Mouse (Mus musculus) forebrain, postnatal 0 days (tissue): ENCODE data around the gene Gm2115. TPM values are rescaled to one million over a fixed set of nuclear protein-coding genes. Genes with fewer than 3 reads are reported as not detected.

ENCODE experiments used
- ATAC-seq: fragments of 200-750 bp; cut with Nextera tagmentation; 2 replicates; pipeline ENCODE4 v1.8.0; 2017; ENCODE audit warnings: mild to moderate bottlenecking, moderate library complexity
- DNase-seq: peaks from one replicate; pipeline ENCODE4 v3.0.0-alpha.2; 2015
- H3K27ac ChIP-seq: fragments of 300-500 bp; sonication (generic); 2 replicates; pipeline ENCODE4 v1.5.1; 2014; ENCODE audit warnings: low read depth, mild to moderate bottlenecking, antibody characterized with exemption, low read length, moderate library complexity, mixed read lengths
- H3K27me3 ChIP-seq: fragments of 300-500 bp; sonication (generic); 2 replicates; pipeline ENCODE4 v1.6.1; 2014; ENCODE audit warnings: mild to moderate bottlenecking, low read length, mixed read lengths; ENCODE audit not compliant: insufficient read depth
- H3K36me3 ChIP-seq: fragments of 300-500 bp; sonication (generic); 2 replicates; pipeline ENCODE4 v1.6.1; 2014; ENCODE audit warnings: mild to moderate bottlenecking, moderate library complexity; ENCODE audit not compliant: insufficient read depth
- H3K4me1 ChIP-seq: fragments of 300-500 bp; sonication (generic); 2 replicates; pipeline ENCODE4 v1.6.1; 2014; ENCODE audit warnings: antibody characterized with exemption; ENCODE audit not compliant: insufficient read depth
- H3K4me2 ChIP-seq: fragments of 300-500 bp; sonication (generic); 2 replicates; pipeline ENCODE4 v1.6.1; 2014; ENCODE audit warnings: low read depth, mild to moderate bottlenecking, moderate library complexity
- H3K4me3 ChIP-seq: fragments of 300-500 bp; sonication (generic); 2 replicates; pipeline ENCODE4 v1.5.1; 2014; ENCODE audit warnings: low read depth, low read length, mixed read lengths
- H3K9ac ChIP-seq: fragments of 300-500 bp; sonication (generic); 2 replicates; pipeline ENCODE4 v1.6.1; 2014; ENCODE audit warnings: mild to moderate bottlenecking
- H3K9me3 ChIP-seq: fragments of 300-500 bp; sonication (generic); 2 replicates; pipeline ENCODE4 v1.6.1; 2016; ENCODE audit warnings: low read length
- CTCF ChIP-seq: sonication (generic); IDR thresholded peaks from 2 replicates; pipeline ENCODE4 v1.5.1; 2016; ENCODE audit warnings: antibody characterized with exemption, control low read depth, low read depth
- WGBS: fragments of 180-500 bp; shearing (Covaris S2); extraction: QIAGEN DNeasy Blood & Tissue Kit; methylation state at CpG from one replicate; pipeline ENCODE4 v1.1.7; 2014; 5-methylcytosine and 5-hydroxymethylcytosine counted together
- polyA plus RNA-seq: library from polyadenylated mRNA; unstranded; fragments of >200 nt; fragmentation: Nextera tagmentation; extraction: Ambion mirVana; gene quantifications from 2 replicates; pipeline ENCODE4 v1.2.1, GENCODE M21; 2015
- total RNA-seq: library from RNA; depleted of rRNA; stranded (reverse); fragments of >200 nt; gene quantifications from 2 replicates; pipeline ENCODE4 v1.2.3, GENCODE M21; 2014

The Gm2115 gene
- total and polyA plus RNA-seq, 2 experiments from 2014 or later: 0.50 to 0.71 TPM

DNA sequence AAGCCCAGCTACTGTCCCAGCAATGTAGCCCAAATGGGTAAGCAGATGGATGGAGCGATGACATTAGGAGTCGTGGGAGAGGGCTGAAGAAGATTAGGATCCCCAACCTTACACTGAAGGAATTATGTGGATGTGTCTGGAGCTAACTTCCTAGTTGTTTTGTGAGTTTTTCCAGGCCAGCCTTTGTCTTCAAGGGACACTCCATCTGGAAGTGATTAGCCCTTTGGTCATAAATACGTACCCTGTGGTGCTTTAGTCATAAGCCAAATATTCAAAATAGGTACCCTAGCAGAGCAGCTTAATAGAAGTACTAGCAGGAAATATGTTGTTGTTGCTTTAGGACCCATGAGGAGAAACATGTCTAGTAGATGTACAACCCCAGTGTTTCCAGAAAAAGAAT, 28.6 kb downstream of the Gm2115 start:
- H3K9me3 ChIP-seq: no peaks in the 10 kb centered on the region
- H3K4me3 ChIP-seq: no peak overlapping the region
- no peaks in the 10 kb centered on the region for H3K4me1 ChIP-seq
- H3K36me3 ChIP-seq: no peaks in the 10 kb centered on the region
- H3K27me3 ChIP-seq: no peaks in the 10 kb centered on the region
- no peak overlapping the region for H3K9ac ChIP-seq
- WGBS: 79% methylated on average over 3 of the region's 3 CpGs
- TF ChIP-seq CTCF: no peak
- no peak overlapping the region for H3K27ac ChIP-seq
- DNase-seq (no peak), ATAC-seq (no peak)
- H3K4me2 ChIP-seq: no peak overlapping the region

DNA sequence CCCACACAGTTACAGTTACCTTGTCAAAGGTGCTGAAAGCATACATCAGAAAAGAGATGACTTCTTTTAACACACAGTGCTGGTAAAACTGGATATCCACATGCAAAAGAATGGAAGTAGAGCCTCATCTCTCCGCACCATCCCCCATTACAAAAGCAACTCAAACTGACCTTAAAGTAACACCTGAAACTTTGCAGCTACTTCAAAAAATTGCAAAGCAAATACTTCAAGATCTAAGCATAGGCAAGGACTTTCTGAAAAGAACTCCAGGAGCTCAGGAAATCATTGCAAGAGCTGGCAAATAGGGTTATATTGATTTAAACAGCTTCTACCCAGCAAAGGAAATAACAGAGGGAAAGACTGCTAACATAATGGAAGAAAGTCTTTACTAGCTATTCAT, 31.7 kb downstream of the Gm2115 start:
- no peaks in the 10 kb centered on the region for H3K9me3 ChIP-seq
- no peak overlapping the region for H3K4me2 ChIP-seq
- DNase-seq (no peak), ATAC-seq (no peak)
- no peak overlapping the region for H3K27ac ChIP-seq
- WGBS: 94% methylated on average over 1 of the region's 1 CpGs
- no peak for TF ChIP-seq CTCF
- no peak overlapping the region for H3K4me3 ChIP-seq
- no peaks in the 10 kb centered on the region for H3K36me3 ChIP-seq
- H3K27me3 ChIP-seq: no peaks in the 10 kb centered on the region
- H3K4me1 ChIP-seq: no peaks in the 10 kb centered on the region
- H3K9ac ChIP-seq: no peak overlapping the region

DNA sequence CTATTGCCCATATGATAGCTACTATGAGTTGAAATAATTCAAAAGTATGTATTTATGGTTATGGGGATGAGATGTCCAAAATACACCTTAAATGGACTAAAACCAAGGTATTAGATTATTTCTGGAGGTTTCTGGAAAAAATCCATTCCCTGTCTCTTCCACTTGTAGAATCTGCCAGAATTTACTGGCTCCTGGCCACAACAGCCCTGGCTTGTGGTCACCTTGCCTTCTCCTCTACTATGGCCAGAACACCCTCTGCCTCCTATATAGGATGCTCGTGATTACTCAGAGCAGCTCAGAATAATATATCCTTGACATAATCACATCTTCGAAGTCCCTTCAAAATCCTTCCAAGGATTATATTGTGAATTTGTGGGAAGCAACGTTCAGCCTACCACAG, 35.5 kb downstream of the Gm2115 start:
- no peak overlapping the region for H3K9ac ChIP-seq
- TF ChIP-seq CTCF: no peak
- WGBS: 88% methylated on average over 3 of the region's 3 CpGs
- H3K27ac ChIP-seq: no peak overlapping the region
- H3K4me2 ChIP-seq: no peak overlapping the region
- H3K9me3 ChIP-seq: no peaks in the 10 kb centered on the region
- H3K4me3 ChIP-seq: no peak overlapping the region
- ATAC-seq (no peak), DNase-seq (no peak)
- no peaks in the 10 kb centered on the region for H3K36me3 ChIP-seq
- H3K27me3 ChIP-seq: no peaks in the 10 kb centered on the region
- H3K4me1 ChIP-seq: no peaks in the 10 kb centered on the region

DNA sequence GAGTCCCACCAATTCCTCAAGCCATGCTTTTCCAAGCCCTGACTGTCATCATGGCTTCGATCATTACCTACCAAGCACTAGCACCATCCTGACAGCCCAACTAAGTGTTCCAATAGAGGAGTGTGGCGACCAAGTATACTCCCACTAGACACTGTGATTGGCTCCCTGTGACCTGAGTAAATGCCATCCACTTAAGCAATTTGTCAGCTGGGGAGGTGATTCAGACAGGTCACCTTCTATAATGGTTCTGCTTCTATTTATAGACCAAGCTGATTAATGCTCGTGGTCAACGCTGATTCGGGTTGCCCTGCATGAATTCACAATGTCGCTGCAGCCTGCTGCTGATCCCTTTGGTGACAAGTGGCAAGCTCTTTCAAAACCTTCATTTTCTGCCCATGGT, 37.4 kb downstream of the Gm2115 start:
- H3K4me1 ChIP-seq: no peaks in the 10 kb centered on the region
- H3K27me3 ChIP-seq: no peaks in the 10 kb centered on the region
- WGBS: 68% methylated on average over 6 of the region's 6 CpGs
- H3K9me3 ChIP-seq: no peaks in the 10 kb centered on the region
- no peak overlapping the region for H3K9ac ChIP-seq
- no peak for DNase-seq
- no peak for TF ChIP-seq CTCF
- ATAC-seq: peak; percentile 61
- H3K4me2 ChIP-seq: no peak overlapping the region
- no peak overlapping the region for H3K27ac ChIP-seq
- no peaks in the 10 kb centered on the region for H3K36me3 ChIP-seq
- no peak overlapping the region for H3K4me3 ChIP-seq

DNA sequence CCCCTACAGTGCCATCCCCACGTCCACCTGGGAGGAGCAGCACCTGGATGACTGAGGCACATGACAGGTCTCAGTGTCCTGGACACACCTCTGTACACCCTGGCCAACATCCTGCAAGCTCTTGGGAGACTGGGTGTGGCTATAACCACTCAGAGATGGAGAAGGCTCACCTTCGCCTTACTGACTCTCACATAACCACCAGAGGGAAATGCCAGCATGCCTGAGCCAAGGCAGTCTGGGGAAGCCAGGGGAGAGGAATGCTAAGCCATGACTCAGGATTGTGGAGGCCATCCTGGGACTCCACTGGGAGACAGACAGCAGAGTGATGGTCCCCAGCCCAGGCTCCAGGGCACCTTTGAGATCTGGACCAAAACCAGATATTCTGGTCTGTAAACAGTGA, 48.3 kb downstream of the Gm2115 start:
- Histone ChIP-seq H3K9ac (no peak overlapping the region), H3K27ac (no peak overlapping the region), H3K4me3 (no peak overlapping the region), H3K27me3 (no peaks in the 10 kb centered on the region), H3K9me3 (no peaks in the 10 kb centered on the region), H3K4me2 (no peak overlapping the region), H3K36me3 (no peaks in the 10 kb centered on the region), H3K4me1 (no peaks in the 10 kb centered on the region)
- ATAC-seq (no peak), DNase-seq (no peak)
- 77% methylated on average over 2 of the region's 2 CpGs for WGBS
- TF ChIP-seq CTCF: no peak

DNA sequence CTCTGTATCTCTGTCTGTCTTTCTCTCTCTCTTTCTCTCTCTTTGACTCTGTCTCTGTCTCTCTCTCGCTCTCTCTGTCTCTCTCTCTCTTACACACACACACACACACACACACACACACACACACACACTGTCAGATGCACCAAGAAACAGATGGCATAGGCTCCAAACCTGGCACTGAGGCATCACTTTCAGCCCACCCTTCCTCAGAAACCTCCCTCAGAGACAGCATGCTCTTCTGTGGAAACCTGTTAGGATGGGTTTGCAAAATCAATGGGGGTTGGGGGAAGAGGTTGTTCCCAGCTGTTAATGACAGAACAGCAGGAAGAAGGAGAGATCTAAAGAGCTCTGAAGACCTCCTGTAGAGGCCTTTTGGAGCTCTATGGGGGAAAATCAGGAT, 50.1 kb downstream of the Gm2115 start:
- Histone ChIP-seq H3K27ac (no peak overlapping the region), H3K9ac (no peak overlapping the region), H3K4me2 (no peak overlapping the region), H3K36me3 (no peaks in the 10 kb centered on the region), H3K9me3 (no peaks in the 10 kb centered on the region), H3K4me3 (no peak overlapping the region), H3K4me1 (no peaks in the 10 kb centered on the region), H3K27me3 (no peaks in the 10 kb centered on the region)
- 54% methylated on average over 1 of the region's 1 CpGs for WGBS
- no peak for TF ChIP-seq CTCF
- ATAC-seq: peak; percentile 32; the same call in 1 of the 2 replicates
- DNase-seq: peak; percentile 14

DNA sequence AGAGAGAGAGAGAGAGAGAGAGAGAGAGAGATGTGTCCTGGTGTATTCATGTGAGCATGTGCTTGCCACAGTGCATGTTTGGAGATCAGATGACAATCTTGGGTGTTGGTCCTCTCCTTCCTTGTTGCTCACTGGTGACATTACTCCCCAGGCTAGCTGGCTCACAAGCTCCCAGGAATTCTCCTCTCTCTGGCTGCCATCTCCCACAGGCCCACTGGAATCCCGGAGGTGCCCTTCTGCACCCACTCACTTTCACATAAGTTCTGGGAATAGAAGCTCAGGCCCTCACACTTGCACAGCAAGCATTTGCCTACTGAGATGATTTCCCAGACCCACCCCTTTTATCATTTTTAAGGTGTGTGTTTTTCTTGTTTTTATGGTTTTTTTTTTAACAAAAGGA, 51.0 kb downstream of the Gm2115 start:
- Histone ChIP-seq H3K4me2 (no peak overlapping the region), H3K27me3 (no peaks in the 10 kb centered on the region), H3K4me3 (no peak overlapping the region), H3K36me3 (no peaks in the 10 kb centered on the region), H3K27ac (no peak overlapping the region), H3K4me1 (no peaks in the 10 kb centered on the region), H3K9me3 (no peaks in the 10 kb centered on the region), H3K9ac (no peak overlapping the region)
- TF ChIP-seq CTCF: no peak
- ATAC-seq: no peak
- 92% methylated on average over 1 of the region's 1 CpGs for WGBS
- no peak for DNase-seq

DNA sequence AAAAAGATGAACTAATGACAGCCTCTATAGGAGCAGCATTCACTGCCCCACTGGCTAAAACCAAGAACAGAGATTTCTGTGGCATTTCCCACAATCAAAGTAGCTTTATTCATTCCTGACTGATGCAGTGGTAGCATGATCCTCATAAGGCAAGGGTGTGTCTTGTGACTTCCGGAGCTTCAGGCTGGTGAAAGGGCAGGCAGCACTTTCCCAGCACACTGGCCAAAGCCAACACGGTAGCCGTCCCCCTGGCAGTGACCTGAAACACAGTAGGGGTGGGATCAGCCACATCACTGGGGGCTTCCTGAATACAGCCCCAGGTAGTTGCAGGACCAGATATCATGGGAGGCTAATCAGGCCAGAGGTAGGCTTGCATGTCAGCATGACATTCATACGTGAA, 56.3 kb downstream of the Gm2115 start:
- ATAC-seq (no peak), DNase-seq (no peak)
- H3K36me3 ChIP-seq: no peaks in the 10 kb centered on the region
- no peak overlapping the region for H3K9ac ChIP-seq
- H3K9me3 ChIP-seq: no peaks in the 10 kb centered on the region
- no peak overlapping the region for H3K4me2 ChIP-seq
- H3K4me3 ChIP-seq: no peak overlapping the region
- no peak for TF ChIP-seq CTCF
- H3K27me3 ChIP-seq: no peaks in the 10 kb centered on the region
- no peak overlapping the region for H3K27ac ChIP-seq
- no peaks in the 10 kb centered on the region for H3K4me1 ChIP-seq
- 96% methylated on average over 4 of the region's 4 CpGs for WGBS
